Mouse (Mus musculus): ENCODE data around the gene Ubp1.
"Not testable (repeated sequence)": the region's sequence is repeated elsewhere in the genome, so short reads cannot be mapped to it uniquely, and the experiment has no call there.

Gene Ubp1

DNA sequence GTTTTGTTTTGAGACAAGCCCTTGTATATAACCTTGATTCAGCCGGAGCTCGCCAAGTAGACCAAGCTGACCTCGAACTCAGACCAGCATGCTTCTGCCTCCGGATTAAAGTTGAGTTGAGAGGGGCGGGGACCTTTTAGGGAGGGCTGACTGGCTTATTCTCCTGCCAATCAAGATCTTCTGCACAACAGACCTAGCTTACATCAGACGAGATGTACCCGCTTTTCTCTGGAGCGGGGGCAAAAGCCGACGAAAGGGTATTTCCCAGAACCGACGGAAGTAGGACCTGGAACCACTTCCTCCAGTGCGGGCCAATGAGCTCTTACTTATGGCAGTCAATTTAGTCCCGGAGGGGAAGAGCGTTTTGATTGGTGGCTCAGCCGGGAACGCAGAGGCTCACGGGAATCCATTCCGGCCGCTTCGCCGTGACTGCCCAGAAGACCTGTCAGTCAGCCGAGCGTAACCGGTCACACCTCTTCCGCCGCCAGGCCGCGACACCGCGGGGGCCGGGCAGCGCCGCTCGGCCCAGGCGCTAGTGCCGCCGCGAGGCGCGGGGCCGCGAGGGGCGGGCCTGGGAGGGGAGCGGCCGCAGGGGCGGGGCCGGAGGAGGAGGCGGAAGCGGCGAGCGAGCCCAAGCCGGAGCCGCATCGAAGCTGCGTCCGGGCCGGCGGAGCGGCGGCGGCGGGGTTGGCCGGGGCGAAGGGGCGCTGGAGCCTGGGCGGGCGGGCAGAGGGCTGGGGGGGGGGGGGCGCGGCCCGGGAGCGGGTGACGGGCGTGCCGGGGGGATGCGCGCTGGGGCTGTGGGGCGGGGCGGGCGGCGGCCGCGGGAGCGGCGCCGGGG, at the start of gene Ubp1:
Gene Ubp1 (plus strand): TSS at position 401 of the 841 bp plus-strand sequence.
- DNase-seq (ENCODE audit: low read depth, low spot score), result peak; percentile 99

- no peak for DNase-seq (ENCODE audit: low read depth, low spot score)
Measured at GRCm38 (mm10) chr9:113894903-113895302, 35.8 kb upstream of the Ubp1 start.

DNA sequence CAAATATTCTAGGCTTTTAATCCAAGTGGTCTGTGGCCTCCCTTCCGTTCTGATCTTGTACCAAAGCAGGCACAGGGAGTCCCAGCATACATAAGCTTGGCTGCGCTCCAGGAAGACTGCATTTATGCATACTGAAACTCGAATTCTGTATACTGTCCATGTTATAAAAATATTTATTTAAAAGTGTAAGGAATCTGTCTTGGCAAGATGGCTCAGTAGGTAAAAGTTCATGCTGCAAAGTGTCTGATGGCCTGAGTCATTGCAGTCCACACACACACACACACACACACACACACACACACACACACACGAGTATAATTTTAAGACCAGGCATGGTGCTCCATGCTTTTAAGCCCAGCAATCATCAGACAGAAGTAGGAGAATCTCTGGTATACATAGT, 27.6 kb upstream of the Ubp1 start:
- DNase-seq (ENCODE audit: low read depth, low spot score), result no peak

GRCm38 (mm10) chr9:113904315-113904714, 26.4 kb upstream of the Ubp1 start:
- DNase-seq (ENCODE audit: low read depth, low spot score), result not testable (repeated sequence)

- no peak for DNase-seq (ENCODE audit: low read depth, low spot score)
Measured at GRCm38 (mm10) chr9:113915789-113916188, 14.9 kb upstream of the Ubp1 start.

DNA sequence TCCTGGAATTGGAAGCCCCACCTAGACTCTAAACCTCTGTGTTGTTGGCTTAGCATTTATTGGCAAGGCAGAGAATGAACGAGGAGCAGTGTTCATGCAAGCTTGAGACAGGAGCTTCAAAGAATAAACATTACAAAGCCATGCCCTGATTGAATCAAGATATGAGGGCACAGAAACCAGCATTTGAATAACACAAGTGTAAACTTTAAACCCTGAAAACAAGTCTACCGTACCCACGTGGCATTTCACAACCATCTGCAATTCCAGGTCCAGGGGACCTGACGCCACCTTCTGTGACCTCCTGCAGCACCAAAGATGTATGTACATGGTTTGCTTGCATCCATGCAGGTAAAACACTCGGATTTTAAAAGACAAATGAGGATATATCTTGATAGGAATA, 8.1 kb upstream of the Ubp1 start:
- no peak for DNase-seq (ENCODE audit: low read depth, low spot score)

DNA sequence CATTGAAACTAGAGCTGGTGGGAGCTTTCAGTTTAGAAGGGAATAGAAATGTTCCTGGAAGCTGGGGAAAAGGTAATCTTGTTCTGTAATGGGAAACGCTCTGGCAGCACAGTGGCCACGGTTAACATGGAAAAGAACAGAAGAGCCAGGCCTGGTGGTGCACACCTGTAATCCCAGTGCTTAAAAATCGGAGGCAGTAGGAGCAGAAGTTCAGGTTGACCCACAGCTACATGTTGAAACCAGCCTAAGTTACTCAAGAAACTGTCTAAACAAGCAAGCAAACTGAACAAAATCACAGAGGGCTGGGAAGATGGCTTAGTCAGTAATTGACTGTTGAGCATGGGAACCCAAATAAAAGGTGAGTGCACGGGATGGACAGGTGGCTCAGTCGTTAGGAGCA, 5.9 kb upstream of the Ubp1 start:
- DNase-seq (ENCODE audit: low read depth, low spot score), result no peak

- DNase-seq (ENCODE audit: low read depth, low spot score), result no peak
Measured at GRCm38 (mm10) chr9:113928591-113928990, 2.1 kb upstream of the Ubp1 start.

- no peak for DNase-seq (ENCODE audit: low read depth, low spot score)
Measured at GRCm38 (mm10) chr9:113929676-113930075, 1.1 kb upstream of the Ubp1 start.

GRCm38 (mm10) chr9:113931375-113932099, 803 bp downstream of the Ubp1 start:
- peak; percentile 29 for DNase-seq (ENCODE audit: low read depth, low spot score)

DNA sequence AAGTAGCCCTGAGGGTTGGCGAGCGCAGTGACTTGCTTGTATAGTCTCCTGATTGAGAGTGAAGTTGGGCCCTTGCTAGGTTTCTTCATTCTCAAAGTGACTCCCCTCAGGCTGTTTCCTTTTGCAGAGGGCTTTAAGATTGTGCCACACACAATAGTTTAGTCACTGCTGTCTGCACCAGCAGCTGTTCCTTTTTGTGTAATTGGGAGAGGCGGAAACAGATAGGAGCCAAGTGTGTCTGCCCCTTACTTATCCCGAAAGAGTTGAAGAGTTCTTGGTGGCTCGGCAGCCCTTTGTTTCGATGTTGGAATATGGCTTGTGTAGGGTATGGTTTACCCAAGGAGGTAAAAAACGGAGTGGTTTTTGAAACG, 1.4 kb downstream of the Ubp1 start:
- peak; percentile 16 for DNase-seq (ENCODE audit: low read depth, low spot score)

- no peak for DNase-seq (ENCODE audit: low read depth, low spot score)
Measured at GRCm38 (mm10) chr9:113932501-113932900, 1.8 kb downstream of the Ubp1 start.

GRCm38 (mm10) chr9:113935638-113936037, 4.9 kb downstream of the Ubp1 start:
- no peak for DNase-seq (ENCODE audit: low read depth, low spot score)

- DNase-seq (ENCODE audit: low read depth, low spot score), result no peak
Measured at GRCm38 (mm10) chr9:113939063-113939850, 8.5 kb downstream of the Ubp1 start.

DNA sequence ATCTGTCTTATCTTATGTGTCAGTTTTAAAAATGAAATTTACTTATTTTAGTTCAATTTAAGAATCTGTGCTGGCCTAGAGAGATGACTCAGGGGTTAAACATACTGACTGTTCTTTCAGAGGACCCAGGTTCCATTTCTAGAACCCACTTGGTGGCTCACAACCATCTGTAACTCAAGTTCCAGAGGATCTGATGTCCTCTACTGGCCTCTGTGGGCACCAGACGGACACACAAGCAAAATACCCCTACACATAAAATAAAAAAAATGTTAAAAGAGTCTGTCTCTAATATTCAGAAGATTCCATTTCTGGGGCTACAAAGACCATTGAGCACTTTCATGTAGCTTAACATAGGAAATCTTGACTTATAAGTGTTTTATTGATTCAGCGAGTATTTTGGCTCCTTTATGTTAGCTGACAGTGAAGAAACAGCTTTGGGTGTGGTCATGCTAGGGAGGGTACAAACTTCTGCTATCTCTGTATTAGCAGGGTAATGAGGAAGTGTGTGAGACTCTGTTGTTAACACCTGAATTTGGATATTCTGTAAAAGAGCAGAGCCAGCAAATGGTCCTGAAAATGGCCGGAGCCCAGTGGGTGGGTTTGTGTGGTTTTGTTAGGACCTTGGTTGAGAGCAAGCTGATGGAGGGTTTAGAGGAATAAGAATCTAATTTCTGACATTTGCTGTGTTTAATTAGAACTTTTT, 10.5 kb downstream of the Ubp1 start:
- no peak for DNase-seq (ENCODE audit: low read depth, low spot score)

- DNase-seq (ENCODE audit: low read depth, low spot score), result no peak
Measured at GRCm38 (mm10) chr9:113943372-113943771, 12.6 kb downstream of the Ubp1 start.

GRCm38 (mm10) chr9:113947216-113947615, 16.5 kb downstream of the Ubp1 start:
- DNase-seq (ENCODE audit: low read depth, low spot score), result no peak

DNA sequence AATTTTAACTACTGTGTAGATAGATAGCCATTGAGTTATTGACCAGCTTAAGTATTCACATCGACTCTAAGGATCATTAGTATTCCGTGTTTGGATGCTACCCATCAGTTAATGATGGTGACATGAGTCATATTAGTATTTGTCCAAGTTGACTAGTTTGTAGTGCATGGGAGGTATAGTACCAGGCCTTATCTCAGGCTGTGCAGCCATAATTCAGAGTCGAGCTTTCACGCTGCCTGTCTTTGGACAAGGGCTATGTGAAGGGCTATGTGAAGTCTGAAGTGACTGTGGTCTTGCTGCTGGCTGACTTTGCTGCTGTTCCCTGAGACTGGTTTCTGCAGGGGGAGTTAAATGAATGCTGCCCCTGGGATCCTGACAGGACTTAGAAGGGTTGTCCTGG, 27.0 kb downstream of the Ubp1 start:
- DNase-seq (ENCODE audit: low read depth, low spot score), result no peak

DNA sequence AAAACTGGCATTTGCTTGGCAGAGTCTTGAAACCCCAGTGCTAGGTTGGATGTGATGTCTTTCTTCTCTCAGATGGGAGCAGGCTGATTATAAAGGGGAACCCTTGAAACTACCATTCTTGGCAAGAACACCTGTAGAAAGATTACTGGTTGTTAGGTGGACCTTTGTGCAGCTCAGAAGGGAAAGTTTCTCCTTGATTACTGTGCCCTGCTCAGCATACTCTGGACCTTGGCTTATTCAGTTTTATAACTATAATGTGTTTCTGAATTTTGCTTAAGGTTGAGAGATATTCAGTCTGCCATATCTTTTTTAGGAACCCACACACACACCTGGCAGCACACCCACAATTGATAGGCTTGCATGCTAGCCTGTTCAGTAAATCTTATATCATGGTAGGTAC, 33.0 kb downstream of the Ubp1 start:
- DNase-seq (ENCODE audit: low read depth, low spot score), result no peak

DNA sequence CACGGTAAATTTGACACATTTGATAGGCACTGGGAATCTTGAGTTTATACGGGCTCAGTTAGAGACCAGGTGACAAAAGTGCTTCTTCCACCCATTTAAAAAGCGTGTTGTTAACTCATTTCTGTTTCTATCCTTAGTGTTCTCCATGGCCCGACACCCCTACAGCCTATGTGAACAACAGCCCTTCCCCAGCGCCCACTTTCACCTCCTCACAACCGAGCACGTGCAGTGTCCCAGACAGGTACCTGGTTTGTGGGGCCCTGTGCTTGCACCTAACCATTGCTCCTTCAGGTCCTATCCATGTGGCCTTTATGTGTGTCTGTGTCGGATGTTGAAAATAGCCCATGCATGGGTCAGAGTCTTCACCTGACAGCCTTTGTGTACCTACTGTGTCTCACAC, 33.7 kb downstream of the Ubp1 start:
- no peak for DNase-seq (ENCODE audit: low read depth, low spot score)

GRCm38 (mm10) chr9:113966838-113967237, 36.1 kb downstream of the Ubp1 start:
- DNase-seq (ENCODE audit: low read depth, low spot score), result no peak

GRCm38 (mm10) chr9:113968967-113969366, 38.2 kb downstream of the Ubp1 start:
- no peak for DNase-seq (ENCODE audit: low read depth, low spot score)
